Mouse (Mus musculus): ENCODE measurements around the gene P2rx7. TPM values are rescaled to one million over a fixed set of nuclear protein-coding genes. Genes with fewer than 3 reads are reported as not detected.

The P2rx7 gene
- 1.8 and 2.0 TPM in 2 replicates for polyA plus RNA-seq (2015; fragmentation: Nextera tagmentation; extraction: Ambion mirVana)

GRCm38 (mm10) chr5:122643701-122644100 is at the start of gene P2rx7:
P2rx7 (plus strand) TSS chr5:122643911.
- H3K4me2 ChIP-seq, result no peak within 1 kb of the TSS; the same call in 1 of the 2 replicates
- no peak for ATAC-seq (ENCODE audit: insufficient number of reproducible peaks, insufficient read depth, low FRiP score, low TSS enrichment, low read depth)
- no peaks in the 10 kb centered on the region for H3K36me3 ChIP-seq
- H3K27ac ChIP-seq, result no peak within 1 kb of the TSS
- 0 out of 2 replicates have a peak, but pooled peaks cover 7% of the 10 kb centered on the region for H3K4me1 ChIP-seq
- H3K4me3 ChIP-seq, result no peak within 1 kb of the TSS
- 72% methylated on average over 12 of the region's 12 CpGs for WGBS
- H3K27me3 ChIP-seq, result no peaks in the 10 kb centered on the region
- no peaks in the 10 kb centered on the region for H3K9me3 ChIP-seq
- no peak within 1 kb of the TSS for H3K9ac ChIP-seq

- Histone ChIP-seq H3K4me1 (no peaks in the 10 kb centered on the region), H3K4me3 (no peak overlapping the region), H3K4me2 (no peak overlapping the region), H3K27me3 (no peaks in the 10 kb centered on the region), H3K27ac (no peak overlapping the region), H3K36me3 (peaks cover 59% of the 10 kb centered on the region), H3K9ac (no peak overlapping the region), H3K9me3 (no peaks in the 10 kb centered on the region)
- 88% methylated on average over 4 of the region's 4 CpGs for WGBS
- ATAC-seq (ENCODE audit: insufficient number of reproducible peaks, insufficient read depth, low FRiP score, low TSS enrichment, low read depth), result no peak
Observed at GRCm38 (mm10) chr5:122595470-122595869, 48.2 kb upstream of the P2rx7 start.

- Histone ChIP-seq H3K9me3 (no peaks in the 10 kb centered on the region), H3K36me3 (peaks cover 73% of the 10 kb centered on the region), H3K27me3 (no peaks in the 10 kb centered on the region), H3K27ac (no peak overlapping the region), H3K4me1 (no peaks in the 10 kb centered on the region), H3K9ac (no peak overlapping the region), H3K4me3 (no peak overlapping the region), H3K4me2 (no peak overlapping the region)
- no peak for ATAC-seq (ENCODE audit: insufficient number of reproducible peaks, insufficient read depth, low FRiP score, low TSS enrichment, low read depth)
- 81% methylated on average over 11 of the region's 11 CpGs for WGBS
Observed at GRCm38 (mm10) chr5:122602233-122602632, 41.5 kb upstream of the P2rx7 start.

- Histone ChIP-seq H3K4me1 (no peaks in the 10 kb centered on the region), H3K27me3 (no peaks in the 10 kb centered on the region), H3K9me3 (no peaks in the 10 kb centered on the region), H3K27ac (no peak overlapping the region), H3K9ac (no peak overlapping the region), H3K4me3 (no peak overlapping the region), H3K36me3 (peaks cover 66% of the 10 kb centered on the region), H3K4me2 (no peak overlapping the region)
- 85% methylated on average over 2 of the region's 2 CpGs for WGBS
- ATAC-seq (ENCODE audit: insufficient number of reproducible peaks, insufficient read depth, low FRiP score, low TSS enrichment, low read depth), result no peak
Observed at GRCm38 (mm10) chr5:122604894-122605293, 38.8 kb upstream of the P2rx7 start.

GRCm38 (mm10) chr5:122611651-122612050 is 32.1 kb upstream of the P2rx7 start:
- ATAC-seq (ENCODE audit: insufficient number of reproducible peaks, insufficient read depth, low FRiP score, low TSS enrichment, low read depth), result no peak
- Histone ChIP-seq H3K4me2 (peak overlapping the region; percentile 16; the same call in 1 of the 2 replicates), H3K4me1 (peaks cover 16% of the 10 kb centered on the region), H3K27ac (peak overlapping the region; percentile 63), H3K4me3 (no peak overlapping the region), H3K9ac (no peak overlapping the region), H3K9me3 (no peaks in the 10 kb centered on the region), H3K27me3 (no peaks in the 10 kb centered on the region), H3K36me3 (peaks cover 24% of the 10 kb centered on the region)
- WGBS, result 24% methylated on average over 5 of the region's 5 CpGs

GRCm38 (mm10) chr5:122613908-122614732 is 29.6 kb upstream of the P2rx7 start, which contains the start of gene Ift81:
Ift81 (minus strand) TSS chr5:122614518.
- Histone ChIP-seq H3K36me3 (peaks cover 9% of the 10 kb centered on the region), H3K9me3 (no peaks in the 10 kb centered on the region), H3K4me3 (peak within 1 kb of the TSS; percentile 88), H3K4me1 (peaks cover 25% of the 10 kb centered on the region), H3K27me3 (no peaks in the 10 kb centered on the region), H3K4me2 (peak within 1 kb of the TSS; percentile 66), H3K27ac (peak within 1 kb of the TSS; percentile 92), H3K9ac (peak within 1 kb of the TSS; percentile 92)
- under 1% methylated on average over 67 of the region's 67 CpGs for WGBS
- ATAC-seq (ENCODE audit: insufficient number of reproducible peaks, insufficient read depth, low FRiP score, low TSS enrichment, low read depth), result peak; percentile 86

GRCm38 (mm10) chr5:122617718-122618117 is 26.0 kb upstream of the P2rx7 start:
- H3K9me3 ChIP-seq, result no peaks in the 10 kb centered on the region
- no peaks in the 10 kb centered on the region for H3K36me3 ChIP-seq
- H3K4me2 ChIP-seq, result no peak overlapping the region
- 56% methylated on average over 5 of the region's 5 CpGs for WGBS
- H3K27me3 ChIP-seq, result no peaks in the 10 kb centered on the region
- no peak overlapping the region for H3K27ac ChIP-seq
- H3K9ac ChIP-seq, result no peak overlapping the region
- no peak for ATAC-seq (ENCODE audit: insufficient number of reproducible peaks, insufficient read depth, low FRiP score, low TSS enrichment, low read depth)
- H3K4me1 ChIP-seq, result peaks cover 28% of the 10 kb centered on the region
- no peak overlapping the region for H3K4me3 ChIP-seq

GRCm38 (mm10) chr5:122619686-122620296 is 23.9 kb upstream of the P2rx7 start:
- H3K36me3 ChIP-seq, result no peaks in the 10 kb centered on the region
- WGBS, result 78% methylated on average over 9 of the region's 9 CpGs
- no peak overlapping the region for H3K27ac ChIP-seq
- peaks cover 36% of the 10 kb centered on the region for H3K4me1 ChIP-seq
- H3K4me2 ChIP-seq, result no peak overlapping the region
- no peak overlapping the region for H3K9ac ChIP-seq
- H3K9me3 ChIP-seq, result no peaks in the 10 kb centered on the region
- no peak overlapping the region for H3K4me3 ChIP-seq
- no peak for ATAC-seq (ENCODE audit: insufficient number of reproducible peaks, insufficient read depth, low FRiP score, low TSS enrichment, low read depth)
- H3K27me3 ChIP-seq, result no peaks in the 10 kb centered on the region

- ATAC-seq (ENCODE audit: insufficient number of reproducible peaks, insufficient read depth, low FRiP score, low TSS enrichment, low read depth), result peak; percentile 78; the same call in 1 of the 2 replicates
- Histone ChIP-seq H3K4me3 (no peak overlapping the region), H3K27ac (peak overlapping the region; percentile 82), H3K4me1 (peaks cover 36% of the 10 kb centered on the region), H3K27me3 (no peaks in the 10 kb centered on the region), H3K4me2 (no peak overlapping the region), H3K36me3 (no peaks in the 10 kb centered on the region), H3K9me3 (no peaks in the 10 kb centered on the region), H3K9ac (no peak overlapping the region)
- 7% methylated on average over 7 of the region's 7 CpGs for WGBS
Observed at GRCm38 (mm10) chr5:122621376-122621886, 22.3 kb upstream of the P2rx7 start.

GRCm38 (mm10) chr5:122622526-122622925 is 21.2 kb upstream of the P2rx7 start:
- Histone ChIP-seq H3K4me1 (peaks cover 36% of the 10 kb centered on the region), H3K27ac (peak overlapping the region; percentile 82), H3K9me3 (no peaks in the 10 kb centered on the region), H3K36me3 (no peaks in the 10 kb centered on the region), H3K9ac (no peak overlapping the region), H3K4me3 (no peak overlapping the region), H3K4me2 (no peak overlapping the region), H3K27me3 (no peaks in the 10 kb centered on the region)
- WGBS, result 89% methylated on average over 5 of the region's 5 CpGs
- ATAC-seq (ENCODE audit: insufficient number of reproducible peaks, insufficient read depth, low FRiP score, low TSS enrichment, low read depth), result no peak

- Histone ChIP-seq H3K9ac (no peak overlapping the region), H3K4me1 (peaks cover 26% of the 10 kb centered on the region), H3K36me3 (no peaks in the 10 kb centered on the region), H3K4me3 (no peak overlapping the region), H3K27ac (no peak overlapping the region), H3K4me2 (no peak overlapping the region), H3K27me3 (no peaks in the 10 kb centered on the region), H3K9me3 (no peaks in the 10 kb centered on the region)
- 82% methylated on average over 9 of the region's 9 CpGs for WGBS
- ATAC-seq (ENCODE audit: insufficient number of reproducible peaks, insufficient read depth, low FRiP score, low TSS enrichment, low read depth), result no peak
Observed at GRCm38 (mm10) chr5:122623861-122624260, 19.9 kb upstream of the P2rx7 start.
